Mouse (Mus musculus) Patski (cell line): ENCODE measurements around the gene Srgap2. TPM values are rescaled to one million over a fixed set of nuclear protein-coding genes. Genes with fewer than 3 reads are reported as not detected.
A peak's percentile ranks its signal among the peaks of the same experiment; 100 is the strongest.
"Not testable (repeated sequence)": the region's sequence is repeated elsewhere in the genome, so short reads cannot be mapped to it uniquely, and the experiment has no call there.

Experiments used
- ATAC-seq: fragments of 100-300 bp; one replicate; pipeline ENCODE4 v1.8.0; 2021
- CTCF ChIA-PET: fragments of 350-600 bp; sonication (Branson Sonifier 250); formaldehyde crosslinking; loops from one replicate; lab custom pipeline; 2022; ENCODE audit warnings: inconsistent platforms; lab: Charles Lee
- POLR2A ChIA-PET: fragments of 350-600 bp; sonication (Branson Sonifier 250); formaldehyde crosslinking; loops from one replicate; lab custom pipeline; 2022; ENCODE audit warnings: antibody characterized with exemption, inconsistent platforms; lab: Charles Lee
- DNase-seq: peaks from one replicate; pipeline ENCODE4 v3.0.0-alpha.2; 2011; ENCODE audit warnings: low read depth, low spot score
- H3K27me3 ChIP-seq: fragments of 371-371 bp; one replicate; pipeline ENCODE4 v1.5.1; 2021
- CTCF ChIP-seq: fragments of 100-300 bp; IDR thresholded peaks from one replicate; pipeline ENCODE4 v1.5.1; 2021
- in situ Hi-C: fragments of 300-500 bp; cut with MboI; formaldehyde crosslinking; loops from 3 replicates; pipeline ENCODE4 v1.11.1; 2018; ENCODE audit warnings: low pct_unique_long_range_greater_than_20kb, mixed read lengths
- polyA plus RNA-seq: library from polyadenylated mRNA; unstranded; gene quantifications from one replicate; pipeline ENCODE4 v1.2.3, GENCODE M21; 2021

Srgap2 gene
- polyA plus RNA-seq, 1 experiment from 2014 or later, result 29.4 TPM

GRCm38 (mm10) chr1:131257288-131257687, 269.9 kb downstream of the Srgap2 start:
- ChIA-PET CTCF (interaction anchor here (0.7 to 1.4 kb wide), 5 partner anchors 13 to 101 kb away, joined by 3 to 5 read pairs (median 3); no protein-coding TSS in a partner anchor), POLR2A (interaction anchor here (0.6 kb wide), 1 partner anchor 27 kb away, joined by 3 read pairs; no protein-coding TSS in a partner anchor)
- in situ Hi-C loops, result loop anchor here (25.0 kb wide), 1 partner anchor 695 kb away; no protein-coding TSS in a partner anchor
- TF ChIP-seq CTCF, result no peak
- ATAC-seq (no peak), DNase-seq (no peak)
- no peaks in the 10 kb centered on the region for H3K27me3 ChIP-seq

- not testable (repeated sequence) for H3K27me3 ChIP-seq, ATAC-seq, DNase-seq
- ChIA-PET CTCF (interaction anchor here (0.7 to 1.9 kb wide), 5 partner anchors 10 to 137 kb away, joined by 3 to 6 read pairs (median 3); no protein-coding TSS in a partner anchor), POLR2A (interaction anchor here (0.6 kb wide), 1 partner anchor 93 kb away, joined by 3 read pairs; no protein-coding TSS in a partner anchor)
- in situ Hi-C loops, result loop anchor here (25.0 kb wide), 1 partner anchor 690 kb away; no protein-coding TSS in a partner anchor
Observed at GRCm38 (mm10) chr1:131252516-131253250, 274.5 kb downstream of the Srgap2 start.

- in situ Hi-C loops, result no loop called here
- ChIA-PET POLR2A (interaction anchor here (1.5 to 1.7 kb wide), 3 partner anchors 8 to 128 kb away, joined by 3 to 4 read pairs (median 3); no protein-coding TSS in a partner anchor), CTCF (interaction anchor here (0.7 to 9.1 kb wide), 24 partner anchors 8 to 130 kb away, joined by 3 to 79 read pairs (median 4); no protein-coding TSS in a partner anchor)
- no peak for TF ChIP-seq CTCF
- DNase-seq, result no peak
- H3K27me3 ChIP-seq, result no peaks in the 10 kb centered on the region
- no peak for ATAC-seq
Observed at GRCm38 (mm10) chr1:131246433-131247395, 280.4 kb downstream of the Srgap2 start.

DNA sequence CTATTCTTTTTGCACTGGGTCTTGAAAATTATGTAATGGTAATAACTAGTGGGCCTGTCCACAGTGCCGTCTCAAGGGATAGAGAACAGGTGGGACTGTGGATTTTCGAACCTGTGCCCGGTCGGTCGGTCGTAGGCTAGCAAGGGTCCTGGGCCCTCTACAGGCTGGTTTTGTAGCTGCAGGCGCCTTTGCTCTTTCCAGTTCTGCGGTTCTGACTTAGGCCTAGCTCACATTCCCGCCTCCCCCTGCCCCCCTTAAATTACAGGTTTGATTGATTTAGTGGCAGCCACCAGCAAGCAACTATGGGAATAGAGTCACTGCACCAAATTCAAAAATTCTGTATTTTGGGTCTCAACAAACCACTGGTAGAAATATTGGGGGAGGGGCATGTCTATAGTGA, 281.2 kb downstream of the Srgap2 start:
- in situ Hi-C loops, result no loop called here
- ChIA-PET POLR2A (interaction anchor here (1.1 to 1.6 kb wide), 3 partner anchors 9 to 69 kb away, joined by 3 read pairs; no protein-coding TSS in a partner anchor), CTCF (interaction anchor here (0.7 to 9.1 kb wide), 21 partner anchors 9 to 129 kb away, joined by 3 to 79 read pairs (median 4); no protein-coding TSS in a partner anchor)
- no peak for DNase-seq
- H3K27me3 ChIP-seq, result no peaks in the 10 kb centered on the region
- no peak for ATAC-seq
- TF ChIP-seq CTCF, result no peak

GRCm38 (mm10) chr1:131245089-131245856, 281.9 kb downstream of the Srgap2 start, which contains the start of gene Rassf5:
TSS of gene Rassf5 (minus strand) at chr1:131245258.
- ATAC-seq (peak; percentile 55), DNase-seq (no peak)
- no peaks in the 10 kb centered on the region for H3K27me3 ChIP-seq
- POLR2A ChIA-PET, result interaction anchor here (1.1 to 1.7 kb wide), 4 partner anchors 10 to 69 kb away, joined by 3 to 4 read pairs (median 3); no protein-coding TSS in a partner anchor
- in situ Hi-C loops, result no loop called here
- CTCF ChIA-PET, result interaction anchor here (0.9 to 9.1 kb wide), 19 partner anchors 8 to 129 kb away, joined by 3 to 79 read pairs (median 4); no protein-coding TSS in a partner anchor
- TF ChIP-seq CTCF, result no peak

DNA sequence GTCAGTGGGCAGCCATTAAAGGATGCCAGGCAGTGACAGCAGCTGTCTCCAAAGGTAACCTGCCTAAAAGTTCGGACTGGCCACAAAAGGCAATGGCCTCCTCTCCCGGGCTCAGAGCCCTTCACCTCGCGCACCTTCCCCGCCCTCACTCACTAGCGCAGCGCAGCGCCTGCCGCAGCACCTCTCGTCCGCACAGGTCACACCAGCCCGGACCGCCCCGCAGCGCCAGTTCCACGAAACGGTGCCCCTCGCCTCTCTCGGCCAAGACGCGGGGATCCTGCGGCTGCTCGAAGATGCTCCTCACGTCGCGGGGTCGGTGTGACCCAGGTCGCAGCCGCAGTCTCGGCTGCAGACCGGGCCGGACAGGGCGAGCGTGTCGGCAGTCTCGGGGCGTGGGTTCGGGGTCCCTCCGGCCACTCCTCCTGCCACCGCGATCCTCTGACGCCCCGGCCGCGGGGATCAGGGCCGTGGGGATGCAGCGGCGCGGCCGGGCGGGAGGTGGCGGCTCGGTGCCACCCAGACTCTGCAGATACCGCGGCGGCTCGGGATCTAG, 282.5 kb downstream of the Srgap2 start:
- ATAC-seq, result no peak
- in situ Hi-C loops, result no loop called here
- TF ChIP-seq CTCF, result no peak
- no peaks in the 10 kb centered on the region for H3K27me3 ChIP-seq
- ChIA-PET CTCF (interaction anchor here (0.9 to 9.1 kb wide), 8 partner anchors 14 to 124 kb away, joined by 3 to 79 read pairs (median 4); no protein-coding TSS in a partner anchor), POLR2A (interaction anchor here (1.1 to 1.7 kb wide), 4 partner anchors 10 to 68 kb away, joined by 3 to 4 read pairs (median 3); no protein-coding TSS in a partner anchor)
- no peak for DNase-seq

DNA sequence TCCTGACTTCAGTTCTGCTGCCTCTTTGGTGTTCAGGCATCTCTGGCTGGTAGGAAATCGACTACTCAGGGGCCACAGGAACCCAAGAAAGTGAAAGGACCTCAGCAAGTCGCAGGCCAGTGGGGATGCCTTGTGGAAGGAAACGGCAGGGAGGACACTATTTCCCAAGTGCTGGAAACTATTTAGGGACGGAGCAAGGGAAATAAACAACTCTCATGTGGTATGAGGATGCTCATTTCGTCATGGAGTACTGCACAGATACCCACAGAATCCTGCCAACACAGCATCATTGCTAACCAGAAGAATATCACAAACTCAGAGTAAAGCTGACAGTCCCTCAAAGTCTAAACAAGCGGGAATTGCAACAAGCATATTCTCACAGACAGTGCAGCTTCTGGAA, 284.2 kb downstream of the Srgap2 start:
- POLR2A ChIA-PET, result interaction anchor here (0.6 to 1.6 kb wide), 2 partner anchors 34 to 55 kb away, joined by 3 to 5 read pairs; no protein-coding TSS in a partner anchor
- CTCF ChIA-PET, result interaction anchor here (2.0 to 9.1 kb wide), 2 partner anchors 36 to 59 kb away, joined by 4 to 79 read pairs; no protein-coding TSS in a partner anchor
- no peak for TF ChIP-seq CTCF
- ATAC-seq (no peak), DNase-seq (no peak)
- no peaks in the 10 kb centered on the region for H3K27me3 ChIP-seq
- in situ Hi-C loops, result no loop called here

DNA sequence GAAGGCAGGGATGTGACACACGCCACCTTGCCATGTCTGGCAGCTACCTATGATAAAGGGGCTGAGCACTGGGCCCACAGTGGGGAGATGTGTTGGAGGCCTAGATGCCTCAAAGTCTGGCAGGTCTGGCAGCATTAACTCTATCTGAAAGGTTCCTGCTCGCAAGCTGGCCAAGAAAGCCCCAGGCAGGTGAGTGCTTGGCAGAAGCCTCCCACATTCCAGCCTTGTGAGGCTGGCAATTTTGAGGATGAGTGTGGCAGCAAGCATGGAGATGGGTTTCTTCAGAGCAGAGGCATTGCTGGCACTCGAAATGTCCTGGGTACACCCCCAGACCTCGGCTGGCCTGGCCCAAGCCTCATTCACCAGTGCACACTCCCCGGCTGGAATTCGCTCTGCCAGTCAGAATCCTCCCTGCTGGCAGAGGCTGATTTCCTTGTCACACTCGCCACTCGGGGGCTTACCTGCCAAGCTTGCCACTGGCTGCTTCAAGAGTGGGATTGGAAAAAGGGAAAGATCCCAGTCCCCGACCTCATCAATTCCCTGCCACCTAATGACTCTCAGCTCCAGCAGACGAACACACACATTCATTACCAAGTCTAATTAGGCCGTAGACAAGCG, 287.5 kb downstream of the Srgap2 start:
- H3K27me3 ChIP-seq, result no peaks in the 10 kb centered on the region
- ChIA-PET CTCF (interaction anchor here (0.8 to 1.5 kb wide), 6 partner anchors 12 to 124 kb away, joined by 3 read pairs; no protein-coding TSS in a partner anchor), POLR2A (interaction anchor here (0.6 to 0.9 kb wide), 2 partner anchors 26 to 121 kb away, joined by 3 read pairs; no protein-coding TSS in a partner anchor)
- in situ Hi-C loops, result no loop called here
- DNase-seq (no peak), ATAC-seq (peak; percentile 15)
- no peak for TF ChIP-seq CTCF
